ENCODE assay signal across 9 mouse cellular contexts in genomic region chrX:11826737-11827408, GRCm38 (mm10).
DNase-seq lines count a peak whose midpoint lies in the region; ATAC-seq lines count a peak whose summit lies in the region.
"Had no signal": no experiment of that assay in that cellular context is flagged by ENCODE, and none has a peak within 500 bp of the region (broad histone marks: within the 10 kb centered on the region; RNA-seq: fewer than 3 reads in every experiment).

No protein-coding gene starts in this region.

- no peaks in the 10 kb centered on the region for H3K9me3 ChIP-seq in heart, embryonic 13.5 days
- H3K9me3 ChIP-seq in forebrain, embryonic 12.5 days: no peaks in the 10 kb centered on the region
- H3K9me3 ChIP-seq in limb, embryonic 12.5 days: no peaks in the 10 kb centered on the region

- no peaks in the 10 kb centered on the region for H3K4me1 ChIP-seq in heart, embryonic 13.5 days
- H3K4me1 ChIP-seq in forebrain, embryonic 12.5 days: peaks cover 17% of the 10 kb centered on the region
- peaks cover 17% of the 10 kb centered on the region for H3K4me1 ChIP-seq in limb, embryonic 12.5 days (replicated peaks)

- 20% methylated on average over 20 of the region's 20 CpGs for WGBS in heart, embryonic 13.5 days
- WGBS in forebrain, embryonic 12.5 days: 15% methylated on average over 20 of the region's 20 CpGs
- 17% methylated on average over 20 of the region's 20 CpGs for WGBS in limb, embryonic 12.5 days

- H3K4me3 ChIP-seq in heart, embryonic 13.5 days: no peak overlapping the region
- no peak overlapping the region for H3K4me3 ChIP-seq in forebrain, embryonic 12.5 days (replicated peaks)
- no peak overlapping the region for H3K4me3 ChIP-seq in limb, embryonic 12.5 days (replicated peaks)

- H3K36me3 ChIP-seq in heart, embryonic 13.5 days: no peaks in the 10 kb centered on the region
- no peaks in the 10 kb centered on the region for H3K36me3 ChIP-seq in forebrain, embryonic 12.5 days (replicated peaks)
- no peaks in the 10 kb centered on the region for H3K36me3 ChIP-seq in limb, embryonic 12.5 days

- no peak for ATAC-seq in heart, embryonic 13.5 days (ENCODE audit: extremely low read depth, insufficient number of reproducible peaks, low FRiP score, low TSS enrichment)
- ATAC-seq in forebrain, embryonic 12.5 days (ENCODE audit: low FRiP score): peak; percentile 77
- peak; percentile 20; the same call in 1 of the 2 replicates for ATAC-seq in limb, embryonic 12.5 days (ENCODE audit: insufficient number of reproducible peaks, insufficient read depth, low FRiP score, low TSS enrichment, low read depth)

- no peak for DNase-seq in heart, postnatal 4 days
- peak; percentile 5 for DNase-seq in ES-CJ7 (ENCODE audit: low read depth, low spot score)
- no peak for DNase-seq in cerebellum, adult 11-12 months
- DNase-seq in ovary, postnatal 36 days (ENCODE audit: low spot score): no peak
- DNase-seq in layer of hippocampus, postnatal 25 days (ENCODE audit: extremely low spot score in 1 of 2, low spot score in 1 of 2): no peak
- DNase-seq: cerebellum, adult 9-11 months had no signal

- H3K9ac ChIP-seq in heart, embryonic 13.5 days: no peak overlapping the region
- no peak overlapping the region for H3K9ac ChIP-seq in forebrain, embryonic 12.5 days
- H3K9ac ChIP-seq in limb, embryonic 12.5 days (replicated peaks): no peak overlapping the region

- peaks cover 43% of the 10 kb centered on the region for H3K27me3 ChIP-seq in heart, embryonic 13.5 days (replicated peaks)
- H3K27me3 ChIP-seq in forebrain, embryonic 12.5 days: peaks cover 47% of the 10 kb centered on the region
- H3K27me3 ChIP-seq in limb, embryonic 12.5 days: peaks cover 50% of the 10 kb centered on the region

- H3K27ac ChIP-seq in heart, embryonic 13.5 days (replicated peaks): no peak overlapping the region
- H3K27ac ChIP-seq in forebrain, embryonic 12.5 days: peak overlapping the region; percentile 63
- peak overlapping the region; percentile 66 for H3K27ac ChIP-seq in limb, embryonic 12.5 days

- H3K4me2 ChIP-seq in heart, embryonic 13.5 days: peak overlapping the region; percentile 47
- peak overlapping the region; percentile 35 for H3K4me2 ChIP-seq in forebrain, embryonic 12.5 days
- H3K4me2 ChIP-seq in limb, embryonic 12.5 days: peak overlapping the region; percentile 28
